Mouse (Mus musculus) lung, adult 2 months (tissue): Measurements from ENCODE around the gene Spag7. TPM values are rescaled to one million over a fixed set of nuclear protein-coding genes. Genes with fewer than 3 reads are reported as not detected.

ENCODE experiments used
- DNase-seq: peaks from one replicate; pipeline ENCODE4 v3.0.0; 2022
- H3K4me1 ChIP-seq: fragments of 200-500 bp; 2 replicates; pipeline ENCODE4 v1.6.1; 2011; ENCODE audit warnings: low read length; ENCODE audit not compliant: control insufficient read depth, insufficient read depth
- H3K4me3 ChIP-seq: fragments of 200-500 bp; replicated peaks from 2 replicates; pipeline ENCODE3; 2011; ENCODE audit warnings: low read depth, mild to moderate bottlenecking, control low read depth, low read length; ENCODE audit errors: extremely low read depth
- CTCF ChIP-seq: fragments of 200-500 bp; IDR thresholded peaks from 2 replicates; pipeline ENCODE4 v1.5.1; 2011; ENCODE audit warnings: mild to moderate bottlenecking, low read length, control low read depth; ENCODE audit not compliant: insufficient read depth
- POLR2A ChIP-seq: fragments of 200-500 bp; IDR thresholded peaks from 2 replicates; pipeline ENCODE4 v1.6.1; 2011; ENCODE audit warnings: low read depth, mild to moderate bottlenecking, control low read depth, low read length, borderline replicate concordance; ENCODE audit errors: extremely low read depth
- WGBS: fragments of 180-500 bp; shearing (Covaris S2); methylation state at CpG from one replicate; pipeline ENCODE4 v1.1.7; 2018; 5-methylcytosine and 5-hydroxymethylcytosine counted together
- polyA plus RNA-seq: library from polyadenylated mRNA; depleted of rRNA; stranded (reverse); fragments of >200 nt; gene quantifications from 2 replicates; pipeline ENCODE4 v1.2.3, GENCODE M21; 2012

Spag7 gene
- polyA plus RNA-seq, 1 experiment: 39.0 TPM

- 86% methylated on average over 5 of the region's 5 CpGs for WGBS
- Histone ChIP-seq H3K4me1 (peaks cover 11% of the 10 kb centered on the region; the same call in 1 of the 2 replicates), H3K4me3 (no peak overlapping the region)
- TF ChIP-seq CTCF (no peak), POLR2A (no peak)
- DNase-seq: no peak
These were observed 14.4 kb upstream of the Spag7 start for GRCm38 (mm10) chr11:70683640-70684039.

GRCm38 (mm10) chr11:70681897-70682581, 12.8 kb upstream of the Spag7 start:
- no peak for DNase-seq
- H3K4me1 ChIP-seq: peaks cover 6% of the 10 kb centered on the region; the same call in 1 of the 2 replicates
- no peak for TF ChIP-seq POLR2A
- TF ChIP-seq CTCF: 0 out of 2 replicates have a peak, but pooled peaks have one; percentile 2
- 52% methylated on average over 11 of the region's 11 CpGs for WGBS
- H3K4me3 ChIP-seq: no peak overlapping the region

- TF ChIP-seq CTCF (no peak), POLR2A (no peak)
- DNase-seq: no peak
- Histone ChIP-seq H3K4me1 (no peaks in the 10 kb centered on the region), H3K4me3 (no peak overlapping the region)
- 76% methylated on average over 12 of the region's 12 CpGs for WGBS
These were observed 12.0 kb upstream of the Spag7 start for GRCm38 (mm10) chr11:70681170-70681569.

- no peaks in the 10 kb centered on the region for H3K4me1 ChIP-seq
- TF ChIP-seq POLR2A: no peak
- TF ChIP-seq CTCF: no peak
- 82% methylated on average over 8 of the region's 8 CpGs for WGBS
- no peak for DNase-seq
- no peak overlapping the region for H3K4me3 ChIP-seq
These were observed 10.7 kb upstream of the Spag7 start for GRCm38 (mm10) chr11:70679894-70680293.

GRCm38 (mm10) chr11:70679361-70679760, 10.1 kb upstream of the Spag7 start:
- no peak for DNase-seq
- TF ChIP-seq CTCF: no peak
- TF ChIP-seq POLR2A: no peak
- no peak overlapping the region for H3K4me3 ChIP-seq
- H3K4me1 ChIP-seq: no peaks in the 10 kb centered on the region
- WGBS: 90% methylated on average over 8 of the region's 8 CpGs

- no peak for TF ChIP-seq POLR2A
- no peak for TF ChIP-seq CTCF
- WGBS: 88% methylated on average over 2 of the region's 2 CpGs
- no peak for DNase-seq
- H3K4me3 ChIP-seq: no peak overlapping the region
- H3K4me1 ChIP-seq: no peaks in the 10 kb centered on the region
These were observed 9.4 kb upstream of the Spag7 start for GRCm38 (mm10) chr11:70678576-70678975.

- no peaks in the 10 kb centered on the region for H3K4me1 ChIP-seq
- TF ChIP-seq POLR2A (no peak), CTCF (no peak)
- no peak for DNase-seq
- WGBS: 79% methylated on average over 9 of the region's 9 CpGs
- no peak overlapping the region for H3K4me3 ChIP-seq
These were observed 8.9 kb upstream of the Spag7 start for GRCm38 (mm10) chr11:70678092-70678491.

- DNase-seq: no peak
- WGBS: 70% methylated on average over 11 of the region's 11 CpGs
- no peaks in the 10 kb centered on the region for H3K4me1 ChIP-seq
- TF ChIP-seq CTCF (no peak), POLR2A (no peak)
- H3K4me3 ChIP-seq: no peak overlapping the region
These were observed 5.3 kb upstream of the Spag7 start for GRCm38 (mm10) chr11:70674501-70674900.

- H3K4me3 ChIP-seq: no peak overlapping the region
- no peak for DNase-seq
- WGBS: 92% methylated on average over 6 of the region's 6 CpGs
- TF ChIP-seq POLR2A (no peak), CTCF (no peak)
- H3K4me1 ChIP-seq: no peaks in the 10 kb centered on the region
These were observed 4.8 kb upstream of the Spag7 start for GRCm38 (mm10) chr11:70674014-70674413.
